Mouse (Mus musculus): ENCODE data around the gene Rab8b. TPM values are rescaled to one million over a fixed set of nuclear protein-coding genes. Genes with fewer than 3 reads are reported as not detected.

Gene Rab8b
- polyA plus RNA-seq, 1 experiment, result 15.3 TPM

DNA sequence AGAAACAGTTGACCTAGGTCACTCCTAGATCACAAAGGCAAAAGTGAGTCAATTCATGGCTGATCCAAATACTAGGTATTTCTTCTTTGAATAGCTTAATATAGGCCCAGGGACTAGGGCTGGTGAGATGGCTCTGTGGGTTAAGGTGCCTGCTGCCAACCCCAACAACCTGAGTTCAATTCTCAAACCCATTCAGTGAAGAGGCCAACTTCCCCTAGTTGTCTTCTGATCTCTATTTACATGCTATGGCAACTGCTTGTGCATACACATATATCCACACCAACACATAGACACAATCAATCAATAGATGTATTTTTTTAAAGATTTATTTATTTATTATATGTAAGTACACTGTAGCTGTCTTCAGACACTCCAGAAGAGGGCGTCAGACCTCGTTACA lies 34.9 kb downstream of the Rab8b start:
- WGBS, result 83% methylated on average over 2 of the region's 2 CpGs
- Histone ChIP-seq H3K4me3 (replicated peaks; ENCODE audit: insufficient read depth, low read depth, low read length) (no peak overlapping the region), H3K4me1 (ENCODE audit: control insufficient read depth, insufficient read depth, low read length) (no peaks in the 10 kb centered on the region), H3K27ac (ENCODE audit: insufficient read depth, low read length) (no peak overlapping the region), H3K27me3 (ENCODE audit: control insufficient read depth, insufficient read depth, low read length) (no peaks in the 10 kb centered on the region)
- no peak for TF ChIP-seq POLR2A (IDR thresholded peaks at IDR 0.05; ENCODE audit: borderline replicate concordance, insufficient read depth, low read length)
- TF ChIP-seq CTCF (IDR thresholded peaks at IDR 0.05; ENCODE audit: borderline replicate concordance, insufficient read depth, low read depth, low read length), result no peak
- DNase-seq, result no peak

DNA sequence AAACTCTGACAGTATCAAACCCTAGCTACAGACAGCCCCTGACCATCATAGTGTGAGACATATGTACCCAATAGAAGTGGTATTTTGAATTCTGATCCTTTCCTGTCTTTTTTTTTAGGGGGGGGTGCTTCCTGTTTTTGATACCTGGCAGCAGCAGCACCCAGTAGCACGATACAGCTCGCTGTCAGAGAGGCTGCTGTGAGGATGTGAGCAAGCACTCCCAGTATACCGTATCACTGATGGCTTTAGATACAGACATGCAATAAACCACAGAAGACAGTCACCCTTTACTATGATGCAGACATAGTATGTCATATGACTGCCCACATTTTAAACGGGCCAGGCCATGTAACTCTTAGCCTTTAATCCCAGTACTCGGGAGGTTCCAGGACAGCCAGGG lies 36.0 kb downstream of the Rab8b start:
- TF ChIP-seq CTCF (IDR thresholded peaks at IDR 0.05; ENCODE audit: borderline replicate concordance, insufficient read depth, low read depth, low read length) (no peak), POLR2A (IDR thresholded peaks at IDR 0.05; ENCODE audit: borderline replicate concordance, insufficient read depth, low read length) (no peak)

DNA sequence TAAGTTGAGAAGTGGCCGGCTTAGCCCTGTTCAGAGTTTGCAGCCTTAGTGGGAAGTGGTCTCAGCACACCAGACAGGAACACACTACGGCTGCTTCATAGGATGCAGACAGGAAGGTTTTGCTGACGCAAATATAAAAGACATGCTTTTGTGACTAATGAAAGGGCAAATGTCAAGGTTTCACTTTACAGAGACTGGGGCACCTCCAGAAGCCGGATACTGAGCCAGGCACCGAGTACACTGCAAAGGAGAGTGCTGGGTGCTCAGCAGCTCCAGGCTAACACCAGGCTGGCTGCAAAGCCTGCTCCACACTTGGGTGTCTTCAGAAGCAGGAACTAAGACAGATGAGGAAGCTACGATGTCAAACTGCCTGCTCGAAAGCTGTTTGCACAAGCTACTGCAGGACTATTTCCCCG lies 37.1 kb downstream of the Rab8b start:
- TF ChIP-seq CTCF (IDR thresholded peaks at IDR 0.05; ENCODE audit: borderline replicate concordance, insufficient read depth, low read depth, low read length), result no peak
- no peaks in the 10 kb centered on the region for H3K4me1 ChIP-seq (ENCODE audit: control insufficient read depth, insufficient read depth, low read length)
- DNase-seq, result no peak
- WGBS, result 79% methylated on average over 8 of the region's 8 CpGs
- no peak overlapping the region for H3K4me3 ChIP-seq (replicated peaks; ENCODE audit: insufficient read depth, low read depth, low read length)
- H3K27ac ChIP-seq (ENCODE audit: insufficient read depth, low read length), result no peak overlapping the region
- no peaks in the 10 kb centered on the region for H3K27me3 ChIP-seq (ENCODE audit: control insufficient read depth, insufficient read depth, low read length)

More for the DNA sequence above, 36.0 kb downstream of the Rab8b start:
- Histone ChIP-seq H3K27me3 (ENCODE audit: control insufficient read depth, insufficient read depth, low read length) (no peaks in the 10 kb centered on the region), H3K4me1 (ENCODE audit: control insufficient read depth, insufficient read depth, low read length) (no peaks in the 10 kb centered on the region), H3K27ac (ENCODE audit: insufficient read depth, low read length) (no peak overlapping the region), H3K4me3 (replicated peaks; ENCODE audit: insufficient read depth, low read depth, low read length) (no peak overlapping the region)
- DNase-seq, result no peak
- WGBS, result 95% methylated on average over 5 of the region's 5 CpGs

DNA sequence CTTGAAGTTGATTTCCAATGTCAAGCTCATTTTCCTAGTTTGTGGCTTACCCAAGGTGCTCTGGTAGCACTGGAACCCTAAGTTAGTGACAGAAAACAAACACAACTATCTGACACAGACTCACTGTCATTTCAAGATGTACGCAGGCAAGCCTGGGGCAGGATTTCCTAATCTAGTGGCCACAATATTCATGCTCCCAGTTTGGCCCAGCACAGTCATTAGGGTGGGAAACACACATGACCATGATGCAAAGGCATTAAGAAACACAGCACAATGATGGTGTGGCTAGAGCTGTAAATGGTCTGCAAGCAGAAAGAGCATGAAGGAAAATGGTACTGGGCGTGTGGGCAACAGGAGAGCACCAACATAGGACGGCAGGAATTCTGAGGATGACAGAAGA lies 37.6 kb downstream of the Rab8b start:
- TF ChIP-seq POLR2A (IDR thresholded peaks at IDR 0.05; ENCODE audit: borderline replicate concordance, insufficient read depth, low read length), result no peak
- TF ChIP-seq CTCF (IDR thresholded peaks at IDR 0.05; ENCODE audit: borderline replicate concordance, insufficient read depth, low read depth, low read length), result no peak
- 93% methylated on average over 3 of the region's 3 CpGs for WGBS

DNA sequence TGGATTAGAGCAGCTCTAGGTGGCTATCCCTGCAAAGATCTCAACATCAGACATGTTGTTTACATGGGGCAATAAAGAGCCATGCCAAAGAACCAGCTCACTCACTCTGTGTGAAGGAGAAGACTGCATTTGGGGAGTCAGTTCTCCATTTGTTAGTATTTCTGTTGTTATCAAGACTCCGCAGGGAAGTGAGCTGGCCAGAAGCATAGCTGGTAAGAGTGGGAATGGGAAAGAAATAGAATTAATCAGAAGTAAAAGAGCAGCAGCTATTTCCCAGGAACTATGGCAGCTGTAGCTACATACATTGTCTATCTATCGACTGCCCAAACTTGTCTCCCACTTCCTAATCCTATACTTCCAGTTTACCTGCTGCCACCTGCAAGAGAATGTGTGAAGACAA lies 38.7 kb downstream of the Rab8b start:
- Histone ChIP-seq H3K4me1 (ENCODE audit: control insufficient read depth, insufficient read depth, low read length) (no peaks in the 10 kb centered on the region), H3K27me3 (ENCODE audit: control insufficient read depth, insufficient read depth, low read length) (no peaks in the 10 kb centered on the region), H3K4me3 (replicated peaks; ENCODE audit: insufficient read depth, low read depth, low read length) (no peak overlapping the region), H3K27ac (ENCODE audit: insufficient read depth, low read length) (no peak overlapping the region)
- no peak for DNase-seq
- TF ChIP-seq CTCF (IDR thresholded peaks at IDR 0.05; ENCODE audit: borderline replicate concordance, insufficient read depth, low read depth, low read length) (no peak), POLR2A (IDR thresholded peaks at IDR 0.05; ENCODE audit: borderline replicate concordance, insufficient read depth, low read length) (no peak)
- 94% methylated on average over 2 of the region's 2 CpGs for WGBS

More for the DNA sequence above, 37.6 kb downstream of the Rab8b start:
- Histone ChIP-seq H3K27ac (ENCODE audit: insufficient read depth, low read length) (no peak overlapping the region), H3K27me3 (ENCODE audit: control insufficient read depth, insufficient read depth, low read length) (no peaks in the 10 kb centered on the region), H3K4me1 (ENCODE audit: control insufficient read depth, insufficient read depth, low read length) (no peaks in the 10 kb centered on the region), H3K4me3 (replicated peaks; ENCODE audit: insufficient read depth, low read depth, low read length) (no peak overlapping the region)
- no peak for DNase-seq

DNA sequence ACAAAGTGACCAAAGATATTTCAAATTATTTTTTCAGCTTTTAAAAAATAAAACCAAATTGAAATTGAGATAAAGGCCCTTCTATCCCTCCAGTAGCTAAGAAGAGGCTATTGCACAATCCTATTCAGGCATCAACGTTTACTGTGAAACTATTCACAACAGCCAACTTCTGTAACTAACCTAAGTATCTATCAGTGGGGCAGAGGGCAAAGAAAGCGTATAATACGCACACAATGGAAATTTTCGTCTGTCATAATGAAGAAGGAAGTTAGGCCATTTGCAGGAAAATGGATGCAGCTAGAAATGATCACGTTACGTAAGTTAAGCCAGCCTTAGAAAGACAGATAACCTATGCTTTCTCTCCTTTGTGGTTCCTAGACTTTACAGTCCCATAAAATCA lies 40.0 kb downstream of the Rab8b start:
- Histone ChIP-seq H3K4me3 (replicated peaks; ENCODE audit: insufficient read depth, low read depth, low read length) (no peak overlapping the region), H3K4me1 (ENCODE audit: control insufficient read depth, insufficient read depth, low read length) (no peaks in the 10 kb centered on the region), H3K27me3 (ENCODE audit: control insufficient read depth, insufficient read depth, low read length) (no peaks in the 10 kb centered on the region), H3K27ac (ENCODE audit: insufficient read depth, low read length) (no peak overlapping the region)
- 79% methylated on average over 6 of the region's 6 CpGs for WGBS
- TF ChIP-seq POLR2A (IDR thresholded peaks at IDR 0.05; ENCODE audit: borderline replicate concordance, insufficient read depth, low read length), result no peak
- TF ChIP-seq CTCF (IDR thresholded peaks at IDR 0.05; ENCODE audit: borderline replicate concordance, insufficient read depth, low read depth, low read length), result no peak
- DNase-seq, result no peak

DNA sequence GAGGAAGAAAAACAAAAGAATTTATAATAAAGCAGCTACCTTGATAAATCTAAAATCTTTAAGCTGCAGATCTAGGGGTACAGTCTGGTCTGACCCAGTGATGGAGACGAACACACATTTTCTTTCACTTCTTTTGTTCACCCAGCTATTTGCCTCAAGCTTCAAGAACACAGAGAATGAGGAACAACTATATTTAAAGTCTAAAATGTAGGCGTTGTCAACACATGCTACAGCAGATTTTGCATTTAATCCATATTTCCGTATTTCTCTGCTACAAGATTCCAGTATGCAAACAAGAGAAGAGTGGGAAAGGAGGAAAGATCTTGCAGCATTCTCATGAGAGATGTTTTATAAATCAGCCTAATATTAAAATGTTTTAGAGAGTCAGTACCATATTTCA lies 40.6 kb downstream of the Rab8b start:
- no peak overlapping the region for H3K4me3 ChIP-seq (replicated peaks; ENCODE audit: insufficient read depth, low read depth, low read length)
- no peak for DNase-seq
- WGBS, result 96% methylated on average over 3 of the region's 3 CpGs
- TF ChIP-seq CTCF (IDR thresholded peaks at IDR 0.05; ENCODE audit: borderline replicate concordance, insufficient read depth, low read depth, low read length), result no peak
- TF ChIP-seq POLR2A (IDR thresholded peaks at IDR 0.05; ENCODE audit: borderline replicate concordance, insufficient read depth, low read length), result no peak
- H3K4me1 ChIP-seq (ENCODE audit: control insufficient read depth, insufficient read depth, low read length), result no peaks in the 10 kb centered on the region
- no peak overlapping the region for H3K27ac ChIP-seq (ENCODE audit: insufficient read depth, low read length)
- no peaks in the 10 kb centered on the region for H3K27me3 ChIP-seq (ENCODE audit: control insufficient read depth, insufficient read depth, low read length)

DNA sequence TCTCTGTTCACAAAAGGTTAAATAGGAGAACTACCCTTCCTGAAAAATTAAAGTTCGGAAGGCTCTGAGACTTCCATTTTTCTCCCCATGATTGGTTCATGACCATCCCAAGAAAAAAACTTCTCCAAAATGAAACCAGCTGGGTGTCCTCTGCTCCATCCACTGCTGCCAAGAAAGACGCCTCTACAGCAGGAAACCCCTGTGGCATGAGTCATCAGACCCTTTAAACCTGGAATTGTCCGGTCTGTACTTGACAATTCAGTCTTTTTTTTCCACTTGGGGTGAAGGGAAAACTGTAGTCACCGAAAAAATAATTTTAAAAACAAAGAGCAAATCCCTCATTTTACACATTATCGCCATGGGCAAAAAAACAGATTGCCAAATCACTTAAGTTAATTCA lies 42.9 kb downstream of the Rab8b start:
- no peak overlapping the region for H3K4me3 ChIP-seq (replicated peaks; ENCODE audit: insufficient read depth, low read depth, low read length)
- WGBS, result 60% methylated on average over 5 of the region's 5 CpGs
- H3K4me1 ChIP-seq (ENCODE audit: control insufficient read depth, insufficient read depth, low read length), result no peaks in the 10 kb centered on the region
- TF ChIP-seq CTCF (IDR thresholded peaks at IDR 0.05; ENCODE audit: borderline replicate concordance, insufficient read depth, low read depth, low read length), result no peak
- TF ChIP-seq POLR2A (IDR thresholded peaks at IDR 0.05; ENCODE audit: borderline replicate concordance, insufficient read depth, low read length), result no peak
- no peak for DNase-seq
- no peak overlapping the region for H3K27ac ChIP-seq (ENCODE audit: insufficient read depth, low read length)
- no peaks in the 10 kb centered on the region for H3K27me3 ChIP-seq (ENCODE audit: control insufficient read depth, insufficient read depth, low read length)

Measured in cerebellum, adult 2 months (tissue).